Mouse (Mus musculus): ENCODE results near the gene Fuk. TPM values are rescaled to one million over a fixed set of nuclear protein-coding genes. Genes with fewer than 3 reads are reported as not detected.
"Not testable (repeated sequence)": the region's sequence is repeated elsewhere in the genome, so short reads cannot be mapped to it uniquely, and the experiment has no call there.

Fuk gene
- polyA plus RNA-seq, 2 experiments: 10.4 to 16.2 TPM

DNA sequence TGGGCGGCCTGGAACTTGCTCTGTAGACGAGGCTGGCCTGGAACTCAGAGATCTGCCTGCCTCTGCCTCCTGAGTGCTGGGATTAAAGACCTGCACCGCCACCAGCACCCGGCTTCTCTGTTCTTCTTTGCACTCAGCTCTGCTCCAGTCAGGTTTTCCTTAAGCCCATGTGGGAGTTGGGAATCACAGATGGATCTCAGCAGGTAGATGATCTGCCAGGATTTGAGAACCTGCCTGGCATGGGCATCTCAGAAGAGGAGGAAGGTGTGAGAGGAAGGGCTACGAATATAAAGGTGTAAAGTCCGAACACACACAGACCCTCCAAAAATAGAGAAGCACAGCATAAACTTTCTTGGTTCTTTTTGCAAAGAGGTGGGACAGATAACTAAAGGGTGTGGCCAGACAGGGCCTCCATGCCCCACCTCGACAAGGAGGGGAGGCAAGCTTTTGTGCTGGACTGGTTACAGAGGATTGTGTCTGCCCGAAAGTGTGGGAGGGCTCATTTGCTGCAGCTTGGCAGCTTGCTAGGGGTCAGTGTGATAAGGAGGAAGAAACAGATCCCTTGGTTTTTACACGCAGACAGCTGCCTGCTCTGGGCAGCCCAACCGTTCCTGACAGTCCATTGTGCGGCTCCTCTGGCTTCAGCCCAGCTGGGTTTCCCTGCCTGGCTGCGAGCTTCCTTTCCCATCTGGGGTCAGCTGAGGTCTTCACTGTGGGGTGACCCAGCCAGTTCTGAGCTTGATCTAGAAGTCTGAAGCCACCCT, 29.1 kb upstream of the Fuk start:
- 71% methylated on average over 12 of the region's 12 CpGs for WGBS
- Histone ChIP-seq H3K27me3 (ENCODE audit: control insufficient read depth, insufficient read depth, low read length) (no peaks in the 10 kb centered on the region), H3K36me3 (ENCODE audit: control insufficient read depth, insufficient read depth, low read length) (peaks cover 3% of the 10 kb centered on the region; the same call in 1 of the 2 replicates), H3K9me3 (ENCODE audit: control insufficient read depth, low read length) (no peaks in the 10 kb centered on the region), H3K4me3 (replicated peaks; ENCODE audit: low read length) (no peak overlapping the region), H3K4me1 (ENCODE audit: control insufficient read depth, insufficient read depth, low read length) (peaks cover 6% of the 10 kb centered on the region), H3K9ac (ENCODE audit: low read depth, low read length, severe bottlenecking) (no peak overlapping the region), H3K27ac (replicated peaks; ENCODE audit: low read depth, low read length) (no peak overlapping the region), H3K4me2 (replicated peaks; ENCODE audit: low read depth, low read length, severe bottlenecking) (no peak overlapping the region)
- no peak for TF ChIP-seq POLR2A (IDR thresholded peaks at IDR 0.05; ENCODE audit: borderline replicate concordance, extremely low read depth, insufficient read depth, insufficient read length)
- ATAC-seq (ENCODE audit: low FRiP score, low read depth): no peak
- DNase-seq (ENCODE audit: low spot score): no peak

DNA sequence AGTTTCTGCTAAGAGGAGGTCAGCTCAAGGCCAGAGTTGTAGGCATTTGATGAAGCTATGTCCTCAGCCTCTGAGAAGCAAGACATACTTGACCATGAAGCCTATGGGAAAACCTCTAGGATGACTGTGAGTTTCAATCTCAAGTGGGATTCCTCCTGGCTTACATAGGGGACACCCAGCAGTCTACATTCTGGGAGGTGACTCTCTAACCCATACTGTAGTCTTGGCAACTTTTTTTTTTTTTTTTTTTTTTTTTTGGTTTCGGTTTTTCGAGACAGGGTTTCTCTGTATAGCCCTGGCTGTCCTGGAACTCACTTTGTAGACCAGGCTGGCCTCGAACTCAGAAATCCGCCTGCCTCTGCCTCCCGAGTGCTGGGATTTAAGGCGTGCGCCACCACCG, 27.4 kb upstream of the Fuk start:
- WGBS: 100% methylated on average over 6 of the region's 8 CpGs

DNA sequence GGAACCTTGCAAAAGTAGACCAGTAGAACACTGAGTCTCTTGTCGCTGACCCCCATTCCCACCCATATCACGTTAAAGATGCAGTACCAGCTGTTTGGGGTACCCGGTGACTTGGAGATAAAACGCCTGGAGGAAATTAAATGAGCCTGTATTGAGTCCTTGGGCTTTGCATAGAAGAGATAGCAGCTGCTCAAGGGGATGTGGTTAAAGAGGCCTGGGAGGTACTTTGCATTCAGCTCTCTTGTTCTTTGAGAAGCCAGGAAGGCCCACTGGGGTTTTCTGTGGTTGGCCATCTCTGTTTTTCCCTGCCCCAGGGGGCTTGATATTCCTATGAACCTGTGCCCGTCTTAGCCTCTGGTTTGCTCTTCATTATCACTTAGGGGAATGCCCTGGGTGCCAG, 26.8 kb upstream of the Fuk start:
- ATAC-seq (ENCODE audit: low FRiP score, low read depth): no peak
- TF ChIP-seq POLR2A (IDR thresholded peaks at IDR 0.05; ENCODE audit: borderline replicate concordance, extremely low read depth, insufficient read depth, insufficient read length): no peak
- H3K9me3 ChIP-seq (ENCODE audit: control insufficient read depth, low read length): no peaks in the 10 kb centered on the region

More for the DNA sequence above, 27.4 kb upstream of the Fuk start:
- H3K9ac ChIP-seq (ENCODE audit: low read depth, low read length, severe bottlenecking); H3K36me3 ChIP-seq (ENCODE audit: control insufficient read depth, insufficient read depth, low read length); H3K4me2 ChIP-seq (replicated peaks; ENCODE audit: low read depth, low read length, severe bottlenecking); H3K9me3 ChIP-seq (ENCODE audit: control insufficient read depth, low read length); DNase-seq (ENCODE audit: low spot score); ATAC-seq (ENCODE audit: low FRiP score, low read depth); H3K27me3 ChIP-seq (ENCODE audit: control insufficient read depth, insufficient read depth, low read length); H3K4me1 ChIP-seq (ENCODE audit: control insufficient read depth, insufficient read depth, low read length); H3K4me3 ChIP-seq (replicated peaks; ENCODE audit: low read length); H3K27ac ChIP-seq (replicated peaks; ENCODE audit: low read depth, low read length): not testable (repeated sequence)

DNA sequence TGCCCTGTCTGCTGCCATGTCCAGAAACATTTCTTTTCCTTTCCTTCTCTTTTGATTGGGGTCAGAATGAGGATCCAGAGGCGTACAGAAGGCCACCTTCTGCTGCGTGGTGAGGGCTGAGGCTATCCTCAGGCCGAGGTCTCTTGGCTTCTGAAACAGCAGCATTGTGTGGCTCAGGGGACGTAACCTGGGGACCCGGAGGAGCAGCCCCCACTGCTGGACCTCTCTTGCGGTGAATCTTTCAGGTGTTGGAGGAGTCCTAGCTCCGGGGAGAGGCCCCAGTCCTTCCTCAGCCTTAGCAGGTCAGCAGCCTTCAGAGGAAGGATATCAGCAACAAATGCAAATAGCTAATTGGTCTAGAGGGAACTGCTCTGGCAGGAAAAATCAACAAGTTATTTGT, 26.1 kb upstream of the Fuk start:
- Histone ChIP-seq H3K36me3 (ENCODE audit: control insufficient read depth, insufficient read depth, low read length) (peaks cover 7% of the 10 kb centered on the region; the same call in 1 of the 2 replicates), H3K27me3 (ENCODE audit: control insufficient read depth, insufficient read depth, low read length) (no peaks in the 10 kb centered on the region), H3K4me2 (replicated peaks; ENCODE audit: low read depth, low read length, severe bottlenecking) (no peak overlapping the region), H3K9ac (ENCODE audit: low read depth, low read length, severe bottlenecking) (no peak overlapping the region), H3K27ac (replicated peaks; ENCODE audit: low read depth, low read length) (no peak overlapping the region), H3K4me1 (ENCODE audit: control insufficient read depth, insufficient read depth, low read length) (peaks cover 9% of the 10 kb centered on the region), H3K9me3 (ENCODE audit: control insufficient read depth, low read length) (no peaks in the 10 kb centered on the region), H3K4me3 (replicated peaks; ENCODE audit: low read length) (no peak overlapping the region)
- DNase-seq (ENCODE audit: low spot score) (no peak), ATAC-seq (ENCODE audit: low FRiP score, low read depth) (no peak)
- TF ChIP-seq POLR2A (IDR thresholded peaks at IDR 0.05; ENCODE audit: borderline replicate concordance, extremely low read depth, insufficient read depth, insufficient read length): no peak
- WGBS: 84% methylated on average over 7 of the region's 7 CpGs

More for the DNA sequence above, 26.8 kb upstream of the Fuk start:
- no peak overlapping the region for H3K4me3 ChIP-seq (replicated peaks; ENCODE audit: low read length)
- peaks cover 3% of the 10 kb centered on the region; the same call in 1 of the 2 replicates for H3K36me3 ChIP-seq (ENCODE audit: control insufficient read depth, insufficient read depth, low read length)
- no peak overlapping the region for H3K4me2 ChIP-seq (replicated peaks; ENCODE audit: low read depth, low read length, severe bottlenecking)
- H3K27me3 ChIP-seq (ENCODE audit: control insufficient read depth, insufficient read depth, low read length): no peaks in the 10 kb centered on the region
- peaks cover 9% of the 10 kb centered on the region for H3K4me1 ChIP-seq (ENCODE audit: control insufficient read depth, insufficient read depth, low read length)
- no peak for DNase-seq (ENCODE audit: low spot score)
- H3K9ac ChIP-seq (ENCODE audit: low read depth, low read length, severe bottlenecking): no peak overlapping the region
- 72% methylated on average over 5 of the region's 5 CpGs for WGBS
- H3K27ac ChIP-seq (replicated peaks; ENCODE audit: low read depth, low read length): no peak overlapping the region

DNA sequence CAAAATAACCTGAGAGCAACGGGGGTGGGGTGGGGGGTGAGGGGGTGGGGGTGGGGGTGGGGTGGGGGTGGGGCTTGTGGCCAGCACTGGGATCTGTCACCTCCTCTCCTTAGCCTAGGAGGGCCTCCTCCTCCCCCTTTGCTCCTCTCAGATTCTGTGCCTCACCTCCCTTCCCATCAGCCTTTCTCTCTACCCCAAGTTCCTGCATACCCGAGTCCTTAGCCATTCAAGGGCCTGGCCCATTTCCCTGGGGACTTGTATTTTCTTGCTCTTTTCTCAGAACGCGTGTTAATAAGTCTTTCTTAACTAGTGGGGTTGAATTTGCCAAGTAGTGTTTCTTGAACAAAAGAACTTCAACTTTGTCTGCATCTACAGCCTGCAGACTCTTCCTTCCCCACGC, 24.4 kb upstream of the Fuk start:
- no peak for TF ChIP-seq POLR2A (IDR thresholded peaks at IDR 0.05; ENCODE audit: borderline replicate concordance, extremely low read depth, insufficient read depth, insufficient read length)
- 0 out of 2 replicates have a peak overlapping the region, but pooled peaks have one; percentile 33 for H3K27ac ChIP-seq (replicated peaks; ENCODE audit: low read depth, low read length)
- WGBS: 24% methylated on average over 5 of the region's 5 CpGs

More for the DNA sequence above, 24.4 kb upstream of the Fuk start:
- no peak overlapping the region for H3K4me3 ChIP-seq (replicated peaks; ENCODE audit: low read length)
- no peak overlapping the region for H3K9ac ChIP-seq (ENCODE audit: low read depth, low read length, severe bottlenecking)
- no peak for ATAC-seq (ENCODE audit: low FRiP score, low read depth)
- H3K4me1 ChIP-seq (ENCODE audit: control insufficient read depth, insufficient read depth, low read length): peaks cover 14% of the 10 kb centered on the region
- DNase-seq (ENCODE audit: low spot score): no peak
- H3K27me3 ChIP-seq (ENCODE audit: control insufficient read depth, insufficient read depth, low read length): no peaks in the 10 kb centered on the region
- no peak overlapping the region for H3K4me2 ChIP-seq (replicated peaks; ENCODE audit: low read depth, low read length, severe bottlenecking)
- H3K9me3 ChIP-seq (ENCODE audit: control insufficient read depth, low read length): no peaks in the 10 kb centered on the region
- peaks cover 7% of the 10 kb centered on the region; the same call in 1 of the 2 replicates for H3K36me3 ChIP-seq (ENCODE audit: control insufficient read depth, insufficient read depth, low read length)
